Mouse (Mus musculus) embryo, embryonic 11.5 days (tissue): ENCODE measurements at regions not wholly inside any gene's neighbourhood (a gene's known extent, or its start where the extent isn't known, plus 50 kb on each side); places are given as distances from the start of the nearest gene placed in this dataset.

Experiments
- DNase-seq: peaks from one replicate; pipeline ENCODE4 v3.0.0-alpha.2; 2012; ENCODE audit warnings: low read depth, low spot score

- no peak for DNase-seq
These were observed 1232.3 kb upstream of the Lrrc6 start for GRCm38 (mm10) chr15:67732988-67733387.

- no peak for DNase-seq
These were observed 1228.8 kb upstream of the Lrrc6 start for GRCm38 (mm10) chr15:67729492-67729891.

GRCm38 (mm10) chr15:67725239-67725638 lies 1224.5 kb upstream of the Lrrc6 start:
- DNase-seq = no peak

- no peak for DNase-seq
These were observed 1213.5 kb upstream of the Lrrc6 start for GRCm38 (mm10) chr15:67714203-67714602.

GRCm38 (mm10) chr15:67686140-67686539 lies 1185.4 kb upstream of the Lrrc6 start:
- DNase-seq = no peak

GRCm38 (mm10) chr15:67673276-67673675 lies 1172.6 kb upstream of the Lrrc6 start:
- no peak for DNase-seq

- DNase-seq = no peak
These were observed 1135.4 kb upstream of the Lrrc6 start for GRCm38 (mm10) chr15:67636155-67636554.

- no peak for DNase-seq
These were observed 1126.1 kb upstream of the Lrrc6 start for GRCm38 (mm10) chr15:67626704-67627287.

- DNase-seq = no peak
These were observed 1111.2 kb upstream of the Lrrc6 start for GRCm38 (mm10) chr15:67611896-67612295.

GRCm38 (mm10) chr15:67598426-67598825 lies 1097.7 kb upstream of the Lrrc6 start:
- no peak for DNase-seq

GRCm38 (mm10) chr15:67576581-67576980 lies 1075.9 kb upstream of the Lrrc6 start:
- no peak for DNase-seq

- no peak for DNase-seq
These were observed 1070.9 kb upstream of the Lrrc6 start for GRCm38 (mm10) chr15:67571614-67572013.

- no peak for DNase-seq
These were observed 1056.6 kb upstream of the Lrrc6 start for GRCm38 (mm10) chr15:67557304-67557703.

- DNase-seq = no peak
These were observed 1051.2 kb upstream of the Lrrc6 start for GRCm38 (mm10) chr15:67551911-67552310.

GRCm38 (mm10) chr15:67546896-67547400 lies 1046.2 kb upstream of the Lrrc6 start:
- peak; percentile 27 for DNase-seq

- no peak for DNase-seq
These were observed 1045.0 kb upstream of the Lrrc6 start for GRCm38 (mm10) chr15:67545745-67546144.

GRCm38 (mm10) chr15:67513722-67514121 lies 1013.0 kb upstream of the Lrrc6 start:
- no peak for DNase-seq

- no peak for DNase-seq
These were observed 994.4 kb upstream of the Lrrc6 start for GRCm38 (mm10) chr15:67495001-67495658.

- no peak for DNase-seq
These were observed 981.0 kb upstream of the Lrrc6 start for GRCm38 (mm10) chr15:67481733-67482132.

- DNase-seq = no peak
These were observed 973.6 kb upstream of the Lrrc6 start for GRCm38 (mm10) chr15:67474325-67474724.

GRCm38 (mm10) chr15:67472979-67473378 lies 972.3 kb upstream of the Lrrc6 start:
- DNase-seq = no peak

GRCm38 (mm10) chr15:67471283-67471682 lies 970.6 kb upstream of the Lrrc6 start:
- no peak for DNase-seq

GRCm38 (mm10) chr15:67470036-67470435 lies 969.3 kb upstream of the Lrrc6 start:
- no peak for DNase-seq
